Mouse (Mus musculus): ENCODE measurements around the gene Ccpg1. TPM values are rescaled to one million over a fixed set of nuclear protein-coding genes. Genes with fewer than 3 reads are reported as not detected.

Gene Ccpg1
- 100 to 1,000 TPM in 1 of 2 experiments, 10 to 100 TPM in 1; 85.9 to 106 TPM for polyA plus RNA-seq (2017; shearing (Covaris generic))

DNA sequence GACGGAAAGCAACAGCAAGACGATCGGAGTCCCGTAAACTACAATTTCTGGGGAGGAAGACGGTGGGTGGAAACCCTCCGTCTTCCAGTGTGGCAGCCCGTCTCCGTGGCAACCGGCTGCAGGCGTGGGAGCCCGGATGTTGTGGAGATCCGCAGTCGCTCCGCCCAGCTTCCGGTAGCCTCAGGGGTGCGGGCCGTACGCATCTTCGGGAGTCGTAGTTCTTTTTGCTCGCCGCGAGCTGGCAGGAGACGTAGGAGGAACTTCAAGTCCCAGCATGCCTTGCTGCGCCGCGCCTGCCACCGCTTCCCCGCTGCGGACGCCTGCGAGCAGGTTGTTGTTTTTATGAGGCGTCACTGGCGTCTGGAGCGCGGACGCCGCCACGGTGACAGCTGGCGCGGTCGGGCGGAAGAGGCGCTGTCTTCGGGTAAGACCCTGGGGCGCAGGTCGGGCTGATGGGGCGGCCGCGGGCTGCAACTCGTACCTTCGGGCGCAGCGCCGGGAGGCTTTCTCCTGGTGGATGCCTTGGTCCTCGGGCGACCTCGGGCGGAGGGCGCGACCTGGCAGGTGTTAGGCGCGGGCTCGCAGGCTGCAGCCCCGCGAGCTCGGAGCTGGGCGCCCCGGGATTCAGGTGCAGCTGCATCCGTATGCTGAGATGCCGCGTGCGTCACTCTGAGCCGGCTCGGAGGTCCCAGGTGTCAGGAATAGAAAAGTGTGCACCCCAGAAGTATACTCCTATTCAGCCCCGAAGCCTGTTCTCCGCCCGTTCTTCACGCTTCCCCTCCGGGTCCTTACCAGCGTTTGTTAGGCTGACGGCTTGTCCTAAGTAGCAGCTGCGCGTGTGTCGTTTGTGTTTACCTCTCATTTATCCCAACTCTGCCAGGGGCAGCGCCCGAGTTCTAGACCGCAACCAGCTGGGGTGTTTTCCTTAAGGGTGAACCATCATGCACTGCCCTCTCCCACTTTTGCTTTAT lies at the start of gene Ccpg1, which contains the start of gene Ccpg1os:
TSS of gene Ccpg1 (plus strand) at position 180 of the 971 bp plus-strand sequence.
TSS of gene Ccpg1os (minus strand) at position 133 of the 971 bp plus-strand sequence.
- peak; percentile 95 for ATAC-seq

GRCm38 (mm10) chr9:72936301-72936700 lies 48.9 kb upstream of the Ccpg1 start:
- ATAC-seq = no peak

DNA sequence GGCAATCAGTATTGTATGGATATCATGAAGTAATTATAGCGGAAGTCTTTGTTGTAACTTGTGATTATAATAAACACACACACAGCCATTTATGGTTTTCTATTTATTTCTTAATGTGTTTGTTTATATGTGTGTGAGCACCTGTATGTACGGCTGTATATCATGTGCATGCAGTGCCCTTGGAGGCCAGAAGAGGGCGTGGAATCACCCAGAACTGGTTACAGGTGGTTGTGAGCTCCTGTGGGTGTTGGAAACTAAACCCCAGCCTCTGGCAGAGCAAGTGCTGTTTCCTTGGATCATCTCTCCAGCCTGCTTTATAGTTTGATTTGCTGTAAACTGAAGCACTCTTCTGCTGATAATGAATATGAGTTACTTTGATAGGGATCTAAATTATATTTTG lies 41.8 kb upstream of the Ccpg1 start:
- no peak for ATAC-seq

DNA sequence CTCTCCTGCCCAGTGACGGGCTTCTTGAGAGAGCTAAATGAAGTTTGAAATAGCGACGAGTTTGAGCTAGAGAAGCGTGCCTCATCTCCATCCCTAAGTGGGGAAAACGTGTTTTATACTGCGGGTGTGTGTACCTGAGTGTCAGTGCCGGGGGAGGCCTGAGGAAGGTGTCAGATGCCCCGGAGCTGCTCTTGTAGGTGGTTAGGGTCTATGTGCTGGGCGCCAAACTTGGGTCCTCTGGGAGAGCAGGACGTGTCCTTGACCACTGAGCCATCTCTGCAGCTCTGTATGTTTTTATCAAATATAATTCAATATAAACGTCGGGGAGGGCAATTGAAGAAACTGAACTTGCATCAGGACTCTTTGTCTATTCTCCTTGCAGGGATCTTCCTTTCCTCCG lies 40.9 kb upstream of the Ccpg1 start:
- ATAC-seq = no peak

GRCm38 (mm10) chr9:72947010-72947409 lies 38.2 kb upstream of the Ccpg1 start:
- no peak for ATAC-seq

DNA sequence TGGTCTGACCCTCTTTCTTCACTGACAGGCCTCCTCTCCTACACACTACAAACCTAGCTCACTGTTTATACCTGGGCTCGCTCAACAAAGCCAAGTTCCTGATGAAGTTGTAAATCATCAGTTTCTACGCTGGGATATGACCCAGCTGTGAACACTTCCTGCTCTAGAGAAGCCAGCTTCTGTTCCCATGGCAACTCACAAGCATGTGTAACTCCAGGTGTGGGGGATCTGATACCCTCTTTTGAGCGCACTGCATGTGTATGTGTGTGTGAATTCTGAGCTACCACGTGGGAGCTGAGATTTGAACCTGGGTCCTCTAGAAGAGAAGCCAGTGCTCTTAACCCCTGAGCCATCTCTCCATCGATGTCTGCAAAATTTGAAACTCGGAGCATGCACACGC lies 35.7 kb upstream of the Ccpg1 start:
- no peak for ATAC-seq

DNA sequence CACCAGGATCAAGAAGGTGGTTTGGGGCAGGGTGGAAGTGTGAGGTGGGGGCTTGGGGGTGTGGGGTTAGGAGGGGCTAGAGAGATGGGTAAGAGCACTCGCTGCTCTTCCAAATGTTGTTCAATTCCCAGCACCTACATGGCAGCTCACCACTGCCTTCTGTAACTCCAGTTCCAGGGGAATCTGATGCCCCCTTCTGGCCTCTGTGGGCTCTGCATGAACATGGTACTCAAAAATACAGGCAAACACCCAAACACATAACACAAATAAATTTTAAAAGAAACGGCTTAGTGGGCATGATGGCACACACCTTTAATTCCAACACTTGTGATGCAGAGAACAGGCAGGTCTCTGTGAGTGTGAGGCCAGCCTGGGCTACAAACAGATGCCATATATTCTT lies 30.5 kb upstream of the Ccpg1 start:
- no peak for ATAC-seq

DNA sequence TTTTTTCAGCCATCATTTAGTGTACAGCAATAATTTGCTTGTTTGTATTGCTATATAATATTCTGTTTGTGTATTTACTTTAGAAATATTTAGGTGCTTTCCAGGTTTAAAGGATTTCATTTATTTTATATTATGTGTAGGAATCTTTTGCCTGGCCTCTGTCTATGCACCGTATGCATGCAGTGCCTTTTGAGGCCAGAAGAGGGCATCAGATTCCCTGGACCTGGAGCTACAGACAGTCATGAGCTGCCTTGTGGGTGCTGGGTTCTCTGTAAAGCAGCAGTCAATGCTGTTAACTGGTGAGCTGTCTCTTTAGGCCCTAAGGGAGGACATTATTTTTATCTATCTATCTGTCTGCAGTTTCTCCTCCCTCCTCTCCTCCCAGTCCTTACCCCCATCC lies 29.7 kb upstream of the Ccpg1 start:
- ATAC-seq = peak; percentile 27

- ATAC-seq = peak; percentile 80
These were observed 26.4 kb upstream of the Ccpg1 start, which contains the start of the genes Dyx1c1 and Gm44503 for GRCm38 (mm10) chr9:72958521-72959450. Dyx1c1 (plus strand) TSS chr9:72958785. Gm44503 (plus strand) TSS chr9:72958852.

- no peak for ATAC-seq
These were observed 23.9 kb upstream of the Ccpg1 start for GRCm38 (mm10) chr9:72961346-72961745.

- ATAC-seq = peak; percentile 71
These were observed 23.3 kb upstream of the Ccpg1 start for GRCm38 (mm10) chr9:72961959-72962358.

DNA sequence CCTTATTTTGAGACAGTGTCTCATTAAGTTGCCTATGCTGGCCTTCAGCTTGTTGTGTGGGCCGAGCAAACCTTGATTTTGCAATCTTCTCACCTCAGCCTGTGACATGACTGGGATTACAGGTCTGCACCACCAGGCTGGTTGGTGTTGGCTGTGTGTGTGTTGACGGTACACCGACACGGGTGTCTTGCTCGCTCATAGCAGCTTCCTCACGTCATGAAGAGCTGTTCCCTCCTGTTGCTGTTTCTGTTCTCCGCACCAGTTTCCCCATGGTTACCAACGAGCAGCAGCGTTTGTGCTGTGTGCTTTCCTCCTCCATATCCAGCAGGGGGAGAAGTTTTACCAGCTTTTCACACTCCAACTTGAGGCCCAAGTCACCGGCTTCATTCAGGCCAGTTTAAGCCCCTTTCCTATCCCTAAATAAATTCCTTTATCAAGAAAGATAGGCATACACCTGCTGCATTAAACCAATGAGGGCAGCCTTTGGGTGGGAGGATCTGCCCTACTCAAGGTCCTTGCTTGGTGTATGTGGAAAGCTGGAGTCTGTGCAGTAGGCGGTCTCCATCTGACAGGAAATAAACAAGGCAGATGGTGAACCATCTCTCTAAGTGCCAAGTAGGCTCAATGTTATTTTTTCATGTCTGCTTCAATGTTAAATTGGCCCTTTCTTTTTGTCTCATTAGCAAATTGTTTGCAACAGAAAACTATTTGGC lies 16.7 kb upstream of the Ccpg1 start:
- ATAC-seq = peak; percentile 63

- ATAC-seq = peak; percentile 93
These were observed 15.4 kb upstream of the Ccpg1 start for GRCm38 (mm10) chr9:72969874-72970273.

DNA sequence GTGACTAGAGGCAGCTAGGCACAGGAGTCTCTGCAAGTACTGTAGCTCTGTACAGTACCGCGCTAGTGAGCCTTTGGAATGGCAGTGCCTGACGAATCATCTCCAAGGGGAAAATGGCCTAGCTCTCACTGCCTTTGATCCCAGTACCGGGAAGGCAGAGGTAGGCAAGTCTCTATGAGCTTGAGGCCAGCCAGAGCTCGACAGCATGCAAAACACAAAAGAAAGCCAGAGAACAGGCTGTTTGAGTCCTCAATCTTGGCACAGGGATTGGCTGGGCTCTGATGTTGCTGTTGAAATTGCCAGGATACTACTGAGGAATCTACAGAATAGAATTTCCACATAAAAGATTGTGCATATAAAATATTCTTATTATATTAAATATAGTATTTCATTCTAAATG lies 12.8 kb upstream of the Ccpg1 start:
- no peak for ATAC-seq

DNA sequence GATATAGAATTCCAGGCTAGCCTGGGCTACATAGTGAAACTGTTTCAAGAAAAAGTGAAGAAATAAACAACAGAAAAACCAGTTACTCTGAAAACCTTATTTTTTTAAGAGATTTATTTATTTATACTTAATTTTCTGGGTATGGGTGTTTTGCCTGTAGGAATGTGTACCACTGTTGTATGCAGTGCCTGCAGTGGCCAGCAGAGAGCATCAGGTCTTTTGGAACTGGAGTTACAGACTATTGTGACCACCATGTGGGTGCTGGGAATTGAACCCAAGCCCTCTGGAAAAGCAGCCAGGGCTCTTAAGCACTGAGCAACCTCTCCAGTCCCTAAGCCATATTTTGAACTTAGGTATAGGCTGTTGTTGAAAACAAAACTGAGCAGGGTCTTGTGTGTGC lies 12.2 kb upstream of the Ccpg1 start:
- no peak for ATAC-seq

DNA sequence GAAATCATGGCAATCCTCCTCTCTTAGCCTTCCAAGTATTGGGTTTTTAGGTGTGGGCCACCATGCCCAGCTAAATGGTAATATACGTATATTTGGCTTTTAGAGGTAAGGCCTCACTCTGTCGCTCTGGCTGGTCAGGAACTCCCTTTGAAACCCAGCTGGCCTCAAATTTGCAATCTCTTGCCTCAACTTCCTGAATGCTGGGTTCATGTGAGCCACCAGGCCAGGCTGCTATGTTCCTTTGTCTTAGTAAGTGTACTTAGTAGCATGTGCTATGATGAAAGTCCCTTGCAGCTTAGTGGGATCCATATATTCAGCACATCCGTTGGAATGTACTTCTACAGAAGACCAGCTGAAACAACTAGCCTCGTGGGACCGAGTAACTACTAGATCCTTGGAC lies 10.5 kb upstream of the Ccpg1 start:
- ATAC-seq = no peak

- ATAC-seq = no peak
These were observed 10.0 kb upstream of the Ccpg1 start for GRCm38 (mm10) chr9:72975242-72975641.

DNA sequence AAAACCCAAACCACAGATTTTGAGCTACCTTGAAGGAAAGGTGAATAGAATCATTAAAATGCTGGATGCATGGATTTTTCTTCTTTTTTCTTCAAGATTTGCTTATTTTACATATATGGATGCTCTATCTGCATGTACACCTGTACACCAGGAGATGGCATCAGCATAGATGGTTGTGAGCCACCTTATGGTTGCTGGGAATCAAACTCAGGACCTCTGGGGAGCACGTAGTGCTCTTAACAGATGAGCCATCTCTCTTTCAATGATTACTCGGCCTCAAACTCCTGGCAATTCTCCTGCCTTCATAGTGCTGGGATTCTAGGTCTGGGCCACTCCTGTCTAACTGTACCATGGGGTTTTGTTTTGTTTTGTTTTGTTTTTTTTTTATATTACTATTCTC lies 2.2 kb upstream of the Ccpg1 start:
- ATAC-seq = no peak

DNA sequence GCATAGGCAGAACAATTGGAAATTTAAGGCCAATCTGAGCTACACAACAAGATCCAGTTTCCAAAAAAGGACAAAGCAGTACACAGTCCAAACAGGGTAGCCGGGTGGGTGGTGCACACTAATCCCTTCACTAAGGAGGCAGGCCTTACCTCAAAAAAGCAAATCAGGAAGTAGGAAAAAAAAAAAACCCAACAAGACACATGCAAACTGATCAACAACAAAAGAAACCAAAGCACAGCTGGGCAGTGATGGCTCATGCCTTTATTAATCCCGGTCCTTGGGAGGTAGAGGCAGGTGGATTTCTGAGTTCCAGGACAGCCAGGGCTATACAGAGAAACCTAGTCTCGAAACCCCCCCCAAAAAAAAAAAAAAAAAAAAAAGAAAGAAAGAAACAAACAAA lies 2.5 kb downstream of the Ccpg1 start:
- no peak for ATAC-seq

DNA sequence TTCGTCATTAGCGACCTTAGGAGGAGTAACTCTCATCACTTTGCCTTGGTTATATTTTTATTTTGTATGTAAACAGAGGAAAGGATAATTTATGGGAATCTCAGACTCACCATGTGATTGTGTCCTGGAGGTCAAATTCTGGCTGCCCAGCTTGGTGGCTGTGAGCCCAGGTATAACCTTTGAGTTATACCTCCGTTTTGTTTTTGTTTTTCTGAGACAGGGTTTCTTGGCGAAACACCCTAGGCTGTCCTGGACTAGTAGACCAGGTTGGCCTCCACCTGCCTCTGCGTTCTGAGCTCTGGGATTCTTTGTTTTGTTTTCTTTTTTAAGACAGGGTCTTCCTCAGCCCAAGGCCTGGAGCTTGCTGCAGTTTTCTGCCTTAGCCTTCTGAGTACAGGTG lies 3.5 kb downstream of the Ccpg1 start:
- no peak for ATAC-seq

- no peak for ATAC-seq
These were observed 6.2 kb downstream of the Ccpg1 start for GRCm38 (mm10) chr9:72991420-72991819.

DNA sequence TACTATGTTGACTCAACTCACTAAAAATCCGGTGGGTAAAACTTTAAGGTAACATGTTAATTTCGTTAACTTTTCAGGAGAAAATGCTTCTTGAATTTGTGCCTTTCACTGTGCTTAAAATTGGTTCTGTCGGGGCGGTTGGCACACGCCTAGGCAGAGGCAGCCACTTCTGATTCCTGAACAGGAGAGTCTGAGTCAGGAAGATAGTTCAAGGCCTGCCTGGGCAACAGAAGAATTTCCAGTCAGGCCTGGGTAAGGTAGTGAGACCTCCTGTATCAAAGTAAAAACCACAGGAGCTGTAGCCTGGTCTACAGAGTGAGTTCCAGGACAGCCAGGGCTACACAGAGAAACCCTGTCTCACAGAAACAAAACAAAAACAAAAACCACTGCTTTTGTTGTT lies 7.3 kb downstream of the Ccpg1 start:
- no peak for ATAC-seq

Data from CD4-positive, CD25-positive, alpha-beta regulatory T cell, adult 4 months (primary cell).